Mouse (Mus musculus): Measurements from ENCODE around the gene Camkmt. TPM values are rescaled to one million over a fixed set of nuclear protein-coding genes. Genes with fewer than 3 reads are reported as not detected.

Gene Camkmt
- total RNA-seq, 1 experiment = 7.1 TPM

GRCm38 (mm10) chr17:85458589-85458988 is 368.2 kb downstream of the Camkmt start:
- H3K4me3 ChIP-seq (ENCODE audit: insufficient read depth in 1 of 2, low read depth in 1 of 2, low read length in 2 of 2, poor library complexity in 1 of 2, severe bottlenecking in 1 of 2) = no peak overlapping the region
- no peaks in the 10 kb centered on the region for H3K36me3 ChIP-seq (ENCODE audit: control insufficient read depth, insufficient read depth, low read length, poor library complexity, severe bottlenecking)
- H3K4me1 ChIP-seq (ENCODE audit: control insufficient read depth in 2 of 2, insufficient read depth in 2 of 2, low read length in 2 of 2, poor library complexity in 1 of 2) = peaks cover 3 to 5% of the 10 kb centered on the region in 2 experiments; a peak in 1 of 4 replicates

GRCm38 (mm10) chr17:85461577-85461976 is 371.2 kb downstream of the Camkmt start:
- Histone ChIP-seq H3K27ac (ENCODE audit: insufficient read depth, low read depth, low read length, poor library complexity, severe bottlenecking) (no peak overlapping the region), H3K4me3 (ENCODE audit: insufficient read depth in 1 of 2, low read depth in 1 of 2, low read length in 2 of 2, poor library complexity in 1 of 2, severe bottlenecking in 1 of 2) (no peak overlapping the region), H3K9ac (ENCODE audit: insufficient read depth, low read depth, low read length, poor library complexity, severe bottlenecking) (no peak overlapping the region), H3K9me3 (ENCODE audit: control insufficient read depth, insufficient read depth, low read depth, low read length) (no peaks in the 10 kb centered on the region), H3K36me3 (ENCODE audit: control insufficient read depth, insufficient read depth, low read length, poor library complexity, severe bottlenecking) (no peaks in the 10 kb centered on the region), H3K4me1 (ENCODE audit: control insufficient read depth in 2 of 2, insufficient read depth in 2 of 2, low read length in 2 of 2, poor library complexity in 1 of 2) (0 out of 4 replicates have a peak, but pooled peaks cover 0 to 3% of the 10 kb centered on the region in 2 experiments)
- TF ChIP-seq MAFK (IDR thresholded peaks at IDR 0.05; ENCODE audit: insufficient read depth, low read depth, low read length) = 0 out of 2 replicates have a peak, but pooled peaks have one; percentile 41
- no peak for TF ChIP-seq ZNF384 (IDR thresholded peaks at IDR 0.05; ENCODE audit: low read depth, low read length)
- no peak for DNase-seq (ENCODE audit: low read depth, low spot score)
- in situ Hi-C loops (cut with MboI; ENCODE audit: low sequenced_read_pairs in 2 of 2, unreplicated experiment in 2 of 2) = no loop called here

More at GRCm38 (mm10) chr17:85458589-85458988, 368.2 kb downstream of the Camkmt start:
- Histone ChIP-seq H3K9ac (ENCODE audit: insufficient read depth, low read depth, low read length, poor library complexity, severe bottlenecking) (no peak overlapping the region), H3K9me3 (ENCODE audit: control insufficient read depth, insufficient read depth, low read depth, low read length) (no peaks in the 10 kb centered on the region), H3K27ac (ENCODE audit: insufficient read depth, low read depth, low read length, poor library complexity, severe bottlenecking) (no peak overlapping the region)
- in situ Hi-C loops (cut with MboI; ENCODE audit: low sequenced_read_pairs in 2 of 2, unreplicated experiment in 2 of 2) = no loop called here
- DNase-seq (ENCODE audit: low read depth, low spot score) = no peak
- no peak for TF ChIP-seq CHD2 (IDR thresholded peaks at IDR 0.05; ENCODE audit: low read depth, low read length)

- in situ Hi-C loops (cut with MboI; ENCODE audit: low sequenced_read_pairs in 2 of 2, unreplicated experiment in 2 of 2) = no loop called here
- Histone ChIP-seq H3K4me3 (ENCODE audit: insufficient read depth in 1 of 2, low read depth in 1 of 2, low read length in 2 of 2, poor library complexity in 1 of 2, severe bottlenecking in 1 of 2) (peak overlapping the region in 1 of 2 experiments; percentile 65; a peak in 2 of 4 replicates), H3K9ac (ENCODE audit: insufficient read depth, low read depth, low read length, poor library complexity, severe bottlenecking) (no peak overlapping the region), H3K36me3 (ENCODE audit: control insufficient read depth, insufficient read depth, low read length, poor library complexity, severe bottlenecking) (no peaks in the 10 kb centered on the region), H3K27ac (ENCODE audit: insufficient read depth, low read depth, low read length, poor library complexity, severe bottlenecking) (no peak overlapping the region), H3K9me3 (ENCODE audit: control insufficient read depth, insufficient read depth, low read depth, low read length) (no peaks in the 10 kb centered on the region), H3K4me1 (ENCODE audit: control insufficient read depth in 2 of 2, insufficient read depth in 2 of 2, low read length in 2 of 2, poor library complexity in 1 of 2) (no peaks in the 10 kb centered on the region)
- TF ChIP-seq HCFC1 (IDR thresholded peaks at IDR 0.05; ENCODE audit: borderline replicate concordance, insufficient read depth, low read length) (no peak), CHD2 (IDR thresholded peaks at IDR 0.05; ENCODE audit: low read depth, low read length) (no peak), ZC3H11A (IDR thresholded peaks at IDR 0.05; ENCODE audit: borderline replicate concordance, low read depth, low read length) (no peak), ZNF384 (IDR thresholded peaks at IDR 0.05; ENCODE audit: low read depth, low read length) (no peak), MAFK (IDR thresholded peaks at IDR 0.05; ENCODE audit: insufficient read depth, low read depth, low read length) (no peak)
- no peak for DNase-seq (ENCODE audit: low read depth, low spot score)
Measured at GRCm38 (mm10) chr17:85463497-85464392, 373.4 kb downstream of the Camkmt start.

GRCm38 (mm10) chr17:85464466-85465411 is 374.4 kb downstream of the Camkmt start:
- Histone ChIP-seq H3K9me3 (ENCODE audit: control insufficient read depth, insufficient read depth, low read depth, low read length) (no peaks in the 10 kb centered on the region), H3K9ac (ENCODE audit: insufficient read depth, low read depth, low read length, poor library complexity, severe bottlenecking) (peak overlapping the region; percentile 8; the same call in 1 of the 2 replicates), H3K27ac (ENCODE audit: insufficient read depth, low read depth, low read length, poor library complexity, severe bottlenecking) (no peak overlapping the region), H3K4me1 (ENCODE audit: control insufficient read depth in 2 of 2, insufficient read depth in 2 of 2, low read length in 2 of 2, poor library complexity in 1 of 2) (no peaks in the 10 kb centered on the region), H3K36me3 (ENCODE audit: control insufficient read depth, insufficient read depth, low read length, poor library complexity, severe bottlenecking) (no peaks in the 10 kb centered on the region), H3K4me3 (ENCODE audit: insufficient read depth in 1 of 2, low read depth in 1 of 2, low read length in 2 of 2, poor library complexity in 1 of 2, severe bottlenecking in 1 of 2) (peak overlapping the region; percentile 56 to 65)
- DNase-seq (ENCODE audit: low read depth, low spot score) = no peak
- TF ChIP-seq ZNF384 (IDR thresholded peaks at IDR 0.05; ENCODE audit: low read depth, low read length) (no peak), ZC3H11A (IDR thresholded peaks at IDR 0.05; ENCODE audit: borderline replicate concordance, low read depth, low read length) (no peak), MAFK (IDR thresholded peaks at IDR 0.05; ENCODE audit: insufficient read depth, low read depth, low read length) (no peak), CHD2 (IDR thresholded peaks at IDR 0.05; ENCODE audit: low read depth, low read length) (no peak), HCFC1 (IDR thresholded peaks at IDR 0.05; ENCODE audit: borderline replicate concordance, insufficient read depth, low read length) (no peak)
- in situ Hi-C loops (cut with MboI; ENCODE audit: low sequenced_read_pairs in 2 of 2, unreplicated experiment in 2 of 2) = no loop called here

Data from ES-E14 (cell line).